Mouse (Mus musculus) common myeloid progenitor, adult 5-6 weeks (primary cell): ENCODE measurements around the gene Rnf34. TPM values are rescaled to one million over a fixed set of nuclear protein-coding genes. Genes with fewer than 3 reads are reported as not detected.
A peak's percentile ranks its signal among the peaks of the same experiment; 100 is the strongest.

Experiments
- ATAC-seq: replicated peaks from 2 replicates; pipeline ENCODE4 v1.8.0; 2016; ENCODE audit warnings: low read depth, mild to moderate bottlenecking, moderate TSS enrichment, inconsistent platforms; ENCODE audit not compliant: poor library complexity, severe bottlenecking
- total RNA-seq: library from RNA; stranded (forward); fragments of 200-1000, 187-1606 nt; gene quantifications from 2 replicates; pipeline ENCODE4 v1.2.3, GENCODE M21; 2017

Rnf34 gene
- total RNA-seq, 1 experiment from 2014 or later: 15.3 TPM

DNA sequence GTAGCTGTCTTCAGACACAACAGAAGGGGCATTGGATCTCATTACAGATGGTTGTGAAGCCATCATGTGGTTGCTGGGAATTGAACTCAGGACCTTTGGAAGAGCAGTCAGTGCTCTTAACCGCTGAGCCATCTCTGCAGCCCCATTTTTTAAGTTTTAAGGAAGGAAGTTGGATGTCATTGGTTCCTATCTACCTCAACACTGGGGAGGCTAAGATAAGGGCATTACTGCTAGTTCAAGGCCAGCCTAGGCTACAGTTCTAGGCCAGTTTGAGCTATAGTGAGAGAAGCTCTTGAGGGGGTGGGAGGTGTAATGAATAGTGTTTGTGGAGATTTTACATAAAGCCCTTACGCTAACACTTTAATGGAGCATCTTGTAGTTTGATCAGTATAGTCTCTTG lies 13.2 kb downstream of the Rnf34 start:
- ATAC-seq: no peak

- no peak for ATAC-seq
Measured at GRCm38 (mm10) chr5:122872626-122873025, 22.8 kb downstream of the Rnf34 start.

DNA sequence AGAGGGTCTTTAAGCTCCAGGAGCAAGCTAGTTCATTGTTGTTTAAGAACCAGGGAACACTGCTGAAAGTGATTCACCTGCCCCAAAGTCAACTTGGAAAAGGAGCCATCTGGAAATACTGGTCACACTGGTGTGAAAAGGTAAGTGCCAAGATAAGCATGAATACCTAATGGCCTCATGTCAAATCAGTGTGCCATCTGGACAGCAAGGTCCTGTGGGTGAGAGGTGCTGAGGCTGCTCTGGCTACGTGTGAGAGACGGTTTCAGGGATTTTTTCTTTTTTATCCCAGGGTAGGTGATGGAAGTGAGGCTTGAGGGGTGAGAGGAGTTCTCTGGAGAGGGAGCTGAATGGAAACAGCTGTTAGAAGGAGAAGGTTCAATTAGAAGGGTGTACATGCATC lies 23.7 kb downstream of the Rnf34 start:
- no peak for ATAC-seq

DNA sequence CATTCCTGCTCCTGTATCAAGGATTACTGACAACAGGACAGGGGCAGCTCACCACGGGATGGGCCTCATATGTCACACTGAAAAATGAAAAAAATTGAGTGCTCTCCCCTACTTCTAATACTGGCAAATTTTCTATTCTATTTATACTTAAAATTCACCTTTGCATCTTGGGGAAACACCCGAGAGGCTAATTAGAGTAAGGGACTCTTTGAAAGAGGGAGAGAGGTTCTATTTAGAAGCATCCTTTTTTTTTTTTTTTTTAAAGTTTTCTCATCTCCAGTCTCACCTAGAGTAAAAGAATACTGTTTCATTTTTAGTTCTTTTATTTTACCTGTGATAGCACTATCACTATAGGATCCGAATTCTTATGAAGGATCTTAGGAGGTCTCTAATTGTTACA lies 24.5 kb downstream of the Rnf34 start:
- ATAC-seq: no peak

GRCm38 (mm10) chr5:122876671-122877070 lies 26.8 kb downstream of the Rnf34 start:
- no peak for ATAC-seq

DNA sequence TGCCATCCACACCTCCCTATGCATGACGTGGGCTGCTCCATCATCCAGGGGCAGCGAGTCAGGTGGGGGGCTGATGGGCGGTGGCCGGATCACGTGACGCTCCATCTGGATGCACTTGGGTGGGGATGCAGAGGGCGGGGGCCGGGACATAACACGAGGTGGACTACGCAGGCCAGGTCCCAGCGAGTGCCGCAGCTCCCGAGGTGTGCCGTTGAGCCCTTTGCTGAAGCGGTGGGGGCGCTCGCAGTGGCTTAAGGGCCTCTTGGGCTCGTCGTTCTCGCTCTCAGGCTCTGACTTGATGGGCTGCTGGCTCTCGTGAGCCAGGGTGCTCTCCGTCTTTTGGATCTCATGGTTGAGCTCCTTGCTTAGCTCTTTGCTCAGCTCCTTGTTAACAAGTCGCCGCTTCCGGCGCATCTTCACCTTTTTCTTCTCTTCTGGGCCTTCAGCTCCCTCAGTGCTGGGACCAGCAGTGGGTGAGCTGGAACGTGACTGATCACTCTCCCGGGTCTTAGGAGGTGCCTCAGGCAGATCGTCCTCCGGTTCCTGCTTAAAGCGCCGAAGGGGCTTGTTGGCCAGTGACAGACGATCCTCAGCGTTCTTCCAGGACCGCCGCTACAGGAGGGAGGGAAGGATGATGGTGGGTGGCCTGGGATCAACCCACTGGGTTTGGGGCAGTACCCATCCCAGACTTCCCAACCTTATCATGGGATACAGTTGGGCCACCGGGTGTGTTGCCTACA lies 30.6 kb downstream of the Rnf34 start:
- ATAC-seq: no peak

DNA sequence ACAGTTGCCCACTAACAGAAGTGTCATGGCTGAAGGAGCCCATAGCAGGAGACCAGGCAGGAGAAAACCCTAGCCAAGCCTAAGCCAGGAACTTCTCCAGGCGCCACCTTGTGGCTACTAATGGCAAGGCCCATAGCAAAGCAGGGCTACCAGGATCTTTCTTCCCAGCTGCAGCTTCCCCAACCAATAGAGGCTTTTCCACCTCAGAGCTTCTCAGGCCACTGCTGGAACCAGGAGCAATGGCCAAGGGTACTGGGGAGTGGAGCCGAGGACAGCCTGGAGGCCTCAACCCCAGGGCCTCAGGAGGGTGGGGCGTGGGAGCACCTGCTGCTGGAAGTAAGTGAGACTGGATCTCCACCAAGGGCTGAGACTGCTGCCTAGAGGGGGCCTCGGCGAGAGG lies 31.5 kb downstream of the Rnf34 start:
- ATAC-seq: peak; percentile 76

GRCm38 (mm10) chr5:122882256-122883050 lies 32.6 kb downstream of the Rnf34 start:
- ATAC-seq: no peak

GRCm38 (mm10) chr5:122883237-122883636 lies 33.4 kb downstream of the Rnf34 start:
- no peak for ATAC-seq

DNA sequence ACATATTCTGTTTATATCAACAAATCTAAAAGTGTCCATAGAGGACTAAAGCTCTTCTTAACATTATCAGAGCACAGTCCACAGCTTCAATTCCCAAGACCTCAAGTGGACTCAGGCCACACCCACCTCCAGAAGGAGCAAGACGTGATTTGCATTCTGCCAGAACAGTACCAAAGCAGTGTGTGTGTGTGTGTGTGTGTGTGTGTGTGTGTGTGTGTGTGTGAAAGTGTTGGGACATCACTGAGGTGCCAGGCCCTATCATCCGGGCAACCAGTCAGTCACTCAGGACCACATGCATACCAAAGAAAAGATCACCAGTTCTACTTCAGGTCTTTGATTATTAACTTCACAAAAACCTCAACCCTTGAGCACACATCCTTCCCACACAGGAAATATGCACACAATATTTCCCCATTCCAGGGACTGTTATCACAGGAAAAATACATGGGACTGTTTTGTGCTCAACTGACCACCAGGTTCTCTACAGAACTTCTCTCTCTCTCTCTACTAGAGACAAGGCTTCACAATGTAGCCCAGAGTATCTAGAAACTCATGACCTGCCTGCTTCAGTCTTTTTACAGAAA lies 33.9 kb downstream of the Rnf34 start:
- ATAC-seq: no peak

DNA sequence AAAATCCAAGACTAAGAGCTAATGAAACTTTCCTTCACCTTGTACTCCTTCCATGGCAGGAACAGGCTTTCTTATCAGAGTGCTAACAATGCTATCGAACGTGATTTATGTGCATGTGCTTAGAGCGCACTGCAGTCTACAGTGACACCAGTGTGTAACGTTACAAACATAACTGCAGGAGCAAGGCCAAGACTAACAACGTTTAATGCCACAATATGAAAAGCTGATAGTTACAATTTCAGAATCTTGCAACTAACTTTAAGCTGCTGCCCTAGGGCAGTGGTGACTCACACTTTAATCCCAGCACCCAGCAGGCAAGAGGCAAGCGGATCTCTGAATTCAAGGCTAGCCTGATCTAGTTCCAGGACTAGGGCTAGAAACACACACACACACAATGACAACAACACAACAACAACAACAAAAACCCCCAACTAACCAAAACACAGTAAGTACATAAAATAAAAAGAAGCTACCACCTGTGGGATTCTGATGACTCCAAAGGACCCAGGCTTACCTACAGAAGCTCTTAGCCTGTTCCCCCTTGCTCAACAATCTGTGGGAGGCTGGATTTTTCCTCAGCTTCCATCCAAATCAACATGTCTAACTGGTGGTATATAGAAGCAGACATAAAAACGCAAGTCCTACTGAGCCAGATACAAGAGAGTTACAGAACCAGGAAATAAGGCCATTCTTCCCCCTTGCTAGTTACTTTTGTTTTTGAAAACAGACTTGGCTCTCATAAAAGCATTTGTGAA lies 34.9 kb downstream of the Rnf34 start:
- ATAC-seq: no peak

DNA sequence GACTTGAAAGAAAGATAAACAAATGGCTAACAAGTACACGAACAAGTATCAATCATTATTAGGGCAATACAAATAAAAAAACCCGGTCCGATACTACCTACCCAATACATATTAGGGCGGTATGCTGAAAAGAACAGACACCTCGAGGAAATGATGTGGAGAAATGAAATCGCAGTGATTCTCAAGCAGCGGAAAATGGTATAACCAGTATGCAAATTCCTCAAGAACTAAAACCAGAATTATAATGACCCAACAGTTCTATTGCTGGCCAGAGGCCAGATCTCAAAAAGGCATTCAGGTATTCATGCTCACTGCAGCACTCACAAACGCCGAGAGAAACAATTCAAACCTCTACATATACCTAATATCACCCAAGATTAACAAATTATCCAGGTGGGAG lies 37.2 kb downstream of the Rnf34 start:
- no peak for ATAC-seq

DNA sequence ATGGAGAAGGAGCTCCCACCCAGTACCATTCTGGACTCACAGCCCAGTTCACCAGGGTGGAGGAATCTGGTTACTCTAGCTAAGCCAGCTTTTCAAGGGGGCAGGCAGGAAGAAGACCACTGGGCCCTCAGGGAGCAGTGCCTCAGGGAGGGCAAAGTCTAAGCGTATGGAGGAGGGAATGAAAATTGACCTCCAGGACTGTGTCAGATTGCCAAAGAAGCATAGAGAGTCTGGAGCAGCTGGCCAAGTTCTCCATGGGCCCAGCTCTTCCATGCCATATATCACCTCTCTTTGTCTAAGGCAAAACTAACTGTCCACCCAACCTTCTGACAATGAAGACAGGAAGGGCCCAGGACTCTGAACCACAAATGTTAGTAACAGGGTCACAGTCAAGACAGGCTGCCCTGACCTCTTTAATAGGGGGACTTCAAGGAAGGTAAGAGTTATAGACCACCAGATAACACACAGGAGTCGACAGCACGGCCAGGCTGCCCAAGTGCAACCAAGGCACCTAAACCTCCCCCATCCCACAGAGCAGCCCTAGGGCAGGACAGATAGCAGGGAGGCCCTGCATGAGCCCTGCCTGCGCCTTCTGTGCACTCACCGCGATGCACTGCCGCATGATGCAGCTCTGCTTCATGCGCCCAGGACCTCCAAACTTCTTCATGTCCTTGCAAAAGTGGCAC lies 38.2 kb downstream of the Rnf34 start:
- no peak for ATAC-seq

DNA sequence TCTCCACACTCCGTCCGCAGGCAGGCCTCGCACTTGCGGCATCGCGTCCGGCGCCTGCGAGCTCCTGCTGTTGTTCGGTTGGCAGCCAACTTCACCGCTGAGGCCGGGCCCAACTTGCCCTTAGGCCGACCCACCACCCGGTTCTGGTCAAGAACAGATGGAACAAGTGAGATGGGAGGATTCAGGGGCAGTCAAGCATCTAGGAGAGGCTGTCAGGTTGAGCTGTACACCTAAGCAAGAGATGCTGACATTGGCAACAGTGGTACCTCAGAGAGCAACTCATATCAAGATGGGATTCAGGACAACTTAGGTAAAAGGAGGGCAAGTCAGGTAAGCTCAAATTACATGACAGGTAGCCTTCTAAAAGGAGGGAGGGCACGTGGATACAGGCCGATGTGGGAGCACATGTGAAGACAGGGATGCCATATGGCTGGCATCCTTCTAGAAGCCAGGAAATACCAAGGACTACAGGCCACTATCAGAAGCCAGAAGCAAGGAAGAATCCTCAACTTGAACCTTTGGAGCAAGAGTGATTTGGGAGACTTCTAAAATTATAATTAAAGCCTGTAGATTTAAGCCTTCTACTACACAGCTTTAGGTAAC lies 38.9 kb downstream of the Rnf34 start:
- no peak for ATAC-seq

DNA sequence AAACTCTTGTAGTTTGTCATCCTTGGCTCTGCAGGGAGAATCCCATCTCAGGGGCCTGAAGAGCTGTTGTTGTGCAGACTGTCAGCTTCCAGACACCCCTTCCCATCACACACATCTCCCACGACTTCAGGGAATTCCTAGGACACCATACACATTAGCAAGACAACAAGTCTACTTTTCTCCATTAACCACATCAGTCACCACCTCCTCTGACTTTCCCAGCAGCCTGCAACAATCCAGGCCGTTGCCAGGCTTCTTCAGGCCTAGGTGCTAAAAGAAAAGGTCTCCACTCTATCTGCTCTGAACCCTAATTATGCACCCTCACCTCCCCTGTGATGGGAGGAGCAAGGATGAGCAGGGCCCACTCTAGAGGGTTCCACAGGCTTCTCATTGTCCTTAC lies 40.5 kb downstream of the Rnf34 start:
- no peak for ATAC-seq

DNA sequence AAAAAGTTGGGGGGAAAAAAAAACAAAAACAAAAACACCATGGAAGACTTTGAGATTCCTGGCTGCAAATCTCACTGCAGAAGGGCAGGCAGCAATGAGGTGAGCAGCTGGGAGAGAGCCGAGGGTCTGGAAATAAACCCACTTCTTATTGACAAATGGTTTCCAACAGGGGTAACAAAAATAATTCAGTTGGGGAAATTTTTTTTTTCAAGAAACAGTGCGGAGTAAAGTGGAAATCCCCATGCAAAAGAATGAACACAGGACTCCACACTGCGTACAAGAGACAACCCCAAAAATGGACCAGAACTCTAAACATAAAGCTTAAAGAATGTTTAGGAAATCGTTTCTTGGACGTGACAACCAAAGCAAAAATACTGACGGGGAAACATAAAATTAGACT lies 43.4 kb downstream of the Rnf34 start:
- no peak for ATAC-seq

DNA sequence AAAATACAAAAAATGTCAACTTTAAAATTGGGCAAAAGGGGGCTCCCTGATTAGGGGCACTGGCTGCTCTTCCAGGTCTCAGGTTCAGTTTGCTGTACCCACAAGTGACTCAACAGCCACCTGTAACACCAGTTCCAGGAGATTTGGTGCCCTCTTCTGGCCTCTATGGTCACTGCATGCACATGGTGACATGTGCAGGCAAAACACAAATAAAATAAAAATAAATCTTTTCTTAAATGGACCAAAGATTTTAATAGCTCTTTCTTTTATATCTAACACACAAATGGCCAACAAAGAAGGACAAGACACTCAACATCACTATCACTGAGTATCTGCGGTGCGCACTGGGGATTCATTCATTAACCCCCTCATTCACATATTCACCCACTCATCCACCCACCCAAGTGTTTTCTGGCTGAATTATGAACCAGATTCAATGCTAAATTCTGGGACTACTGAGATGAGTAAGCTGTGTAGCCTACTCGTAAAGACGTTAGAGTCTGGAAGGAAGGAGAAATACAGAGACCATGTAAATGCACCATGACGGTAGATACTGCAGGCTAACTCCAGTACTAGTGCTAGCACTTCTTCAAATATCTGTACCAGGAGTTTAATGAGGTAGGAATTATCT lies 44.3 kb downstream of the Rnf34 start:
- ATAC-seq: no peak; the same call in 1 of the 2 replicates

DNA sequence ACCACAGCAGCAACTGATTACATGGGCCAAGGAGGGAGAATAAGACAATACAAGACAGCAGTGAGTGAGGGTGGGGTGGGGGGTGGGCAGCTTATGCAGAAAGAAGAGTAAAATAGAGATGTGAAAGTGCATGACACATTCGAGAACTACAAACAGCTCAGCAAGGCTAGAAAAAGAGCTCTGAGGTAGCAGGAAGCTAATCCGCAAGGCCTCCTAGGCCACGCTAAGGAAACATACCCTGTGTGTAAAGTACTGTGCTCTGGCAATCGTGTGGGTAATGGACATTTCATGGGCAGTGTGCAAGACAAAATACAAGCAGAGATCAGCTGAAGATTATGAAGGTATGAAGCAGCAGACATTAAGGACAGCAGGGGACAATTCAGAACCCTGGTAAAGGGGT lies 45.0 kb downstream of the Rnf34 start:
- peak; percentile 15; the same call in 1 of the 2 replicates for ATAC-seq

GRCm38 (mm10) chr5:122898153-122898552 lies 48.3 kb downstream of the Rnf34 start:
- no peak for ATAC-seq
